Mouse (Mus musculus): ENCODE measurements around the gene Armh3.
"Not testable (repeated sequence)": the region's sequence is repeated elsewhere in the genome, so short reads cannot be mapped to it uniquely, and the experiment has no call there.

The Armh3 gene

DNA sequence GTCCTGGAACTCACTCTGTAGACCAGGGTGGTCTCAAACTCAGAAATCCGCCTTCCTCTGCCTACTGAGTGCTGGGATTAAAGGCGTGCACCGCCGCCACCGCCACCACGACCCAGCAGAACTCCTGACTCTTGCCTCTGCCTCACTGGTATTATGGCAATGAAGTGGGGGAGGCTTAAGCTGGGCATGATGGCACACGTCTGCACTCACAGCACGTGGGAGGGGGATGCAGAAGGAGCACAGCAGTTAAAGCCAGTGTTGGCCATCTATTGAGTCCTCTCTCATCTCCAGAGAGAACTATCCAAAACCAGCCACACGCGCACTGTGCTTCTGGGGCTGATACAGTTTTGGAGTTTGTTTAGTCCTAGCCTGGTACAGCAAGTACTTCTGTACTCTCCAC lies 164.6 kb downstream of the Armh3 start:
- no peak for ATAC-seq (ENCODE audit: insufficient number of reproducible peaks, low FRiP score, low TSS enrichment)

DNA sequence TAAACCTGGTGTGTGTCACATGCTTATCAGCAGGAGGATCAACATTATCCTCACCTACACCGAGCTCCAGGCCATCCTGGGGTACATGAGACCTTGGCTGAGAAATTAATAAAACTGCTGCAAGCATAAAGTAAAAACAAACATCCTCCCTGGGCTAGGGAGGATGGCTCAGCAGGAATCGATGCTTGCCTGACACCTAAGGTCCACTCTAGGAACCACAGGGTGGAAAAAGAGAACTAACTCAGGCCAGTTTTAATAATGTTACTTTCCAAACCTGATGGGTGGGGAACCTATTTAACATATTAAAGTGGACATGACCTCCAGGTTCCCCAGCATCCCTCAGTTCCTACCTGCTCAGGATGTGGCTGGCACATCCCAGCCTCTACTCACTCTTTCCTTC lies 167.6 kb downstream of the Armh3 start:
- no peak for ATAC-seq (ENCODE audit: insufficient number of reproducible peaks, low FRiP score, low TSS enrichment)

DNA sequence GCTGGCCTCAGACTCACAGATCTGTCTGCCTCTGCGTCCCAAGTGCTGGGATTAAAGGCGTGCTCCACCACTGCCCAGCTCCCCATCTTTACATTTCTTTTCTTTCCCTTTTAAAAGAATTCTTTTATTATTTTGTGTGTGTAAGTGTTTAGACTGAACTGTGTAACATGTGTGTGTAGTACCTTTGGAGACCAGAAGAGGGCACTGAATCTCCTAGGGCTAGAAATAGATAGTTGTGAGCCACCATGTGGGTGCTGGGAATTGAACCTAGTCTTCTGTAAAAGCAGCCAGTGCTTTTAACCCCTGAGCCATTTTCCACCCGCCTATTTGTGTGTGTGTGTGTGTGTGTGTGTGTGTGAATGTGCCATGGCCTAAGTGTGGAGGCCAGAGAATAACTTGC lies 170.6 kb downstream of the Armh3 start:
- no peak for ATAC-seq (ENCODE audit: insufficient number of reproducible peaks, low FRiP score, low TSS enrichment)

DNA sequence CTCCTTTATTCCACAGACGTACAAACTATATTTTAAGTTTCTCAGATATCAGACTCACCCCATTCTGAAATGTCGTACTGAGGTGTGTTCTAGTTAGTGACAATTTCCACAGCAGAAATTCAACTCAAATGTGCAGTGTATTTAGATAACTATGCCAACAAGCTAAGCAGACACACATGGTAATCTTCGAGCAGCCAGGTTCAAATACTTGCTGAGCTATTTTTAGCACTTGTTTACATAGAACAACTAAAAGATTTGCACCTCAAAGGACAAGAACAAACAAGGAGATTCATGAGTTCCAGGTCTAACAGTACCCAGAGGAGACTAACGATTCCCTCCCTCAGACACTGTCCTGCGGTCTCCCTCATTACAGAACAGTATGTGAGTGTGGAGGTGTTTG lies 171.2 kb downstream of the Armh3 start:
- ATAC-seq (ENCODE audit: insufficient number of reproducible peaks, low FRiP score, low TSS enrichment): no peak

DNA sequence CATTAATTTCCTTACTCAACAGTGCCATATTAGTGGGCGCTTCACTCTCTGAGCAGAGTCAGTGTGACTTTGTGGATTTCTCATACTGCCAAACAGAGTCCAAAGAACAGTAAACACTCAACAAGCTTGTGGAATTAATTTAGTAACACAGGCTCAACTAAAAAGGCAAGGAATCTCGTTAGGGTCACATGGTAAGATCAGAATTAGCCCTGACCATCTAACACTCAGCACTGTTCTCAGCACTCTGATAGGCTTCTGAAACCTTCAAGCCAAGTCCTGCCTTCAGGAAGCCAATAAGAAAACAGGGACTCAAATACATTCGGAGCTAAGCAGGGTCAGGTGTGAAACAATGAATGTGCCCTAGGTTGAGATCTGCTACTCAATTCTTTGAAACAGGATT lies 172.1 kb downstream of the Armh3 start:
- no peak for ATAC-seq (ENCODE audit: insufficient number of reproducible peaks, low FRiP score, low TSS enrichment)

DNA sequence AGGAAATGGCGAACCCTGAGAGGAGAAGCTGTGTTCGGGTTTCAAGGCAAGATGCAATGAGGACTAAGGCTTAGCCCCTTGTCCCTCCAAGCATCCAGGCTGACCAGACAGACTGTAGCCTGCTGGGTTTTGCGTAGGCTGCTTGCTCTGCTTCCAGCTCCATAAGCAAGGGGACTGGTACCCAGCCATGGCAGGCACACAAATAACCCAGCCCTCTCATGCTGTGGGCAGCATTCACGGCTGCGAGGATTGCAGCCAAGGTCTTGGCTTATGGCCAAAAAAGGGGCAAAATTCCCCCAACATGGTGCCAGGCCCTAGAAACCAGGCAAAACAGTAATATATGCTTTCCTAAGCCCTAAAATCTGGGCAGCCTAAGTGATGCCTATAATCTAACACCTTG lies 176.5 kb downstream of the Armh3 start:
- ATAC-seq (ENCODE audit: insufficient number of reproducible peaks, low FRiP score, low TSS enrichment): 0 out of 2 replicates have a peak, but pooled peaks have one; percentile 52

DNA sequence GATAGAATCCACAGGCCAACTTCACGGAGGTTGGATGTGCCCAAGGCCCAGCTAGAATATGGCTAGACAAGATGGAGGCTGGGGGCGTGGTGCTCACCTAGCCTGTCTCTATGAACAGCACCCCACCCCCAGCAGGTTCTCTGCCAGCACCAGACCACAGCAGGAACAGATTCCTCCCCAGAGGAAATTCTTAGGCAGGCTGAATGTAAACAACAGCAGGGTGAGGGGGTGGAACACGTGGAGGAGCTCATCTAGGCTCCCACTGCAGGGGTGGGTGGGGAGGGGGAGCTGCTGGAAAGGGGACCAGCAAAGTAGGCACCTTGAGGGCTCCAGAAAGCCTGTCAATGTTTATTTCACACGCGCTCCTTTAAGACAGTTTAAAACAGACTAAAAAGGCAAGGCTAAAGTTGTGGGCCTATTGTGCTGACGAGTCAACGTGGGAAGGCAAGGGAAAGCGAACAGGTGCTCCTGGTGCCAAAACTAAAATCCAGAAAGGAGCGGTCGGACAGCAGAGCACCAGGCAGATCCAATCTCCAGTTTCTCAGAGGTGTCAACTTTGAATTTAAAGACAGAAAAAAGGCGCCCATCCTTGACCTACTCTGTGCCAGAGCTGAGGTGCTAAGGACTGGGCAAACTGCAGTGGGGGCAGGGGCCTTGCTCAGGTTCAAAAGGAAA lies 180.3 kb downstream of the Armh3 start:
- ATAC-seq (ENCODE audit: insufficient number of reproducible peaks, low FRiP score, low TSS enrichment): no peak

DNA sequence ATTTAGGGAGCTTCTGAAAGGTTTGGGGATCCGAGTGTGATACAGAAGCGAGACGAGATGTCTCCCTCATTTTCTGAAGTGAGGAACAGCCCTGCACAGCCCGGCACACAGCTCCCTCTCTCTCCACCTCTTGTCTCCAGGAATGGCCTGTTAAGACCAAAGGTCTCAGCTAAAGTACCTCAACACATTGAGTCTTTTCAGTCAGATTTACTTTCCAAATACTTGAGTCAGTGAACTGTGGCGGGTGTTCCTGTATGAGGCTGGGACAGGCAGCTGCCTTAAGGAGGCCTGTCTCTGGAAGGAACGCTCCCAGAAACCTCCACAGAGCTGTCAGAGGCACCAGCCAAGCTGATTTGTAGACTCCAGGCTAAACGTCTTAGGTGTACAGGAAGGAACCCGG lies 181.6 kb downstream of the Armh3 start:
- no peak for ATAC-seq (ENCODE audit: insufficient number of reproducible peaks, low FRiP score, low TSS enrichment)

DNA sequence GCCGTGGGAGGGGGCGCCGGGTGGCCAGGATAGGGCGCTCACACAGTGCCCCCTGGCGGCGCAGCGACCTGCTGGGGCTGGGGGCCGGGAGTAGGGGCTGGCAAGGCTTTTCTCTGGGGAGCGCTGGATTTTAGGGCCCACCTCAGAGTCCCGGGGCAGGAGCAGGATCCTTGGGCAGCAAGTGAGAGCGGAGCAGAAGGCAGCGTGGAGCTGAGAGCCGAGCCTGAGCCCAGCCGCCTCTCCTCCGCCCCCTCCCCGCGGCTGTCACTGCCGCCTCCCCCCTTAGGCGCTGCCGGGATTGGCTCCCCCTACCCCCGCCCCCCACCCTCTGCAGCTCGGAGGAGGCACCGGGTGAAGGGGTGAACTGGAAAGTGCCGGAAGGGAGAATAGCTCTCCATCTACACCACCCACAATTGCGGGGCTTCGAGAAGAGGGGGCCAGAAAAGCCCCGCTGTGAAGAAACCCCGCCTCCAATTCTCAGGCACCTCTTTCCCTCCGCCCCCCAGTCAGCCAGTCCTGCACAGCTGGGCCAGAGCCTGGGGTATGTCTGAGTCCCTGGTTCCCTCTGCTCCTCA lies 182.4 kb downstream of the Armh3 start, which contains the start of gene Kcnip2:
Gene Kcnip2, minus strand, starts transcription at position 231 of the 575 bp plus-strand sequence.
- no peak for ATAC-seq (ENCODE audit: insufficient number of reproducible peaks, low FRiP score, low TSS enrichment)

DNA sequence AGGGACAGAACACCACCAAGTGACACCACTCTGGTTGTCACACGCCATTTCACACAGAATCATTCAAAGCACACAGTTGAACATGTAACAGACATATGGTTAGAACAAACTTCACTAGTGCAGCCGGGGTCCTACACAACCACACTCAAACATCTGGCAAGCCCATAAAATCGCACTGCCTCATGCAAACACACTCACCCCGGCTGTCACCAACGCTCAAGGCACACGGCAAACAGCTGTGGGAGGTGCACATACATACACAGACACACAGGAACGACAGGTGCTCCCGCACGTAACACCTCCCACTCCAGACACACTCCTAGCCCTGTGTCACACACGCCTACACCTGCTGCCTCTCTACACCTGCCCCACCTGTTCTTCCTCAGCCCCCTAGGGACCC lies 183.1 kb downstream of the Armh3 start:
- ATAC-seq (ENCODE audit: insufficient number of reproducible peaks, low FRiP score, low TSS enrichment): no peak

DNA sequence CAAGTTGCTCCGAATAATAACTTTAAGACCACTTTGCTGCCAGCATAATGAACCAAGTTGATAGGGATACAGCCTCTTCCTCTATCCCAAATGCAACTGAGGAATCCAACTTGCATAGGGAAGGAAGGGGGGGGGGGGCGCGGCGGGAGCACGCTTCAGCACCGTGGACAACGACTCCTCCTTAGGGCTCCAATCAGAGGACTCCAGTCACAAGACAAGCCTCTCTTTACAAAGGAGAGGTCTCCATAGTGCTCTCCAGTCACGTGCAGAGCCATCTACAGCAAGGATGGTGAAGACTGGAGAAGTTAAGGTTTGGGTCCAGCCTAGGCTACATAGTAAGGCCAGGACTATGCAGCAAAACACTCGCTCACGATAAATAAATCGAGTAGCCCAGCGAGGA lies 184.5 kb downstream of the Armh3 start:
- ATAC-seq (ENCODE audit: insufficient number of reproducible peaks, low FRiP score, low TSS enrichment): no peak

DNA sequence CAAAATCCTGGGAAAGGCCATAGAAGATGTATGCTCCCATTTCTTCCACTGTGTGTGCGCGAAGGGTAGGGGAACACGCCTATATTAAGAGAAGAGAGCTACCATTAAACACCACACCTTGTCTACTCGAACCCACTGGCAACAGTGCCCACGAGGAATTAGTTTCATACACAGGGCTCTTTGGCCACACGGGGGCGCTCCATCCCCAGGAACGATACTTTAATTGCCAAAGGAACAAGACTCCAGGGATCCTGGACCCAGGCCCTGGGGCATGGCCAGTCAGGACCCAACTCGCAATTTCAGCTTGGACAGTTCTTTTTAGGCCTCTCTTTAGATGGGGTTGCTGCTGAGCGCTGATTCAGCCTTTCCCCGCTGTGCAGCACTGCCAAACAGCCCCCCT lies 185.0 kb downstream of the Armh3 start:
- no peak for ATAC-seq (ENCODE audit: insufficient number of reproducible peaks, low FRiP score, low TSS enrichment)

DNA sequence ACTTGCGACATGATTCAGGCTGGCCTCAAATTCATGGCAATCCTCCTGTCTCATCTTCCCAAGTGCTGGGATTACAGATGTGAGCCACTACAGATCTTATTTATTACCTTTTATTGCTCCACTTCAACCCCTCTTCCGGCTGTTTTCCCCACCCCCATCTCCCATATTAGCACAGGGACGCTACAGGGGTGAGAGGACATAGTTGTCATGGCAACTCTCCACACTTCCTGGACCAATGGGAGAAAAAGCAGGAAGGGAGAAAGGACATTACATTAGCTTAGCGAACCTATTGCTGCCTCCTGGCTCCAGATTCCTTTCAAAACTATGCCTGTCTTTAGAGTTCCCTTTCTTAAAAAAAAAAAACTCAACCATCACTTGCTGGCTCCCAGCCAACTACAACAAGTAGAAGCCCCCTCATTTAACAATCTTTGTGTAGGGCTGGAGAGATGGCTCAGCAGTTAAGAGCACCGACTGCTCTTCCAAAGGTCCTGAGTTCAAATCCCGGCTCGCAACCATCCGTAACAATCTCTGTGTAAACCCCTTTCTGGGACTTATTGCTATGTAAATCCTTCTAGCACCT lies 185.5 kb downstream of the Armh3 start:
- ATAC-seq (ENCODE audit: insufficient number of reproducible peaks, low FRiP score, low TSS enrichment): no peak

DNA sequence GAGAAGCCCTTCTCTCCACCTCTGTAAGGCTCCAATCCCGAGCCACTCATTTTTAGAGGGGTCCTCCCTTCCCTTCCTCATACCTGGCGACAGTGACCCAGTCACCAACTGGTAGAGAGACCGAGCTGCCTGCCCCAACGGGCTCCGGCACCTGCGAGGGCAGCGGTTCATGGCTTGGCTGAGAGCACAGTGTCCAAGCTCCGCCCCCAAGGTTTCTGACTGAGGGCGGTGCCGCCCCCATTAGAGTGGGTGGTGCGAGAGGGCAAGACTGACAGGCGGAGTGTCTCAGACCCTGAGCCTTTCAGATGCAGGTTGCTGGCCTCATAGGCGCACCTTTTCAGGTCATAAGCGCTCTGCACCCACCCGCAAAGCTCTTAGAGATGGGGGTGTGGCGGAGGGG lies 186.2 kb downstream of the Armh3 start:
- ATAC-seq (ENCODE audit: insufficient number of reproducible peaks, low FRiP score, low TSS enrichment): no peak

DNA sequence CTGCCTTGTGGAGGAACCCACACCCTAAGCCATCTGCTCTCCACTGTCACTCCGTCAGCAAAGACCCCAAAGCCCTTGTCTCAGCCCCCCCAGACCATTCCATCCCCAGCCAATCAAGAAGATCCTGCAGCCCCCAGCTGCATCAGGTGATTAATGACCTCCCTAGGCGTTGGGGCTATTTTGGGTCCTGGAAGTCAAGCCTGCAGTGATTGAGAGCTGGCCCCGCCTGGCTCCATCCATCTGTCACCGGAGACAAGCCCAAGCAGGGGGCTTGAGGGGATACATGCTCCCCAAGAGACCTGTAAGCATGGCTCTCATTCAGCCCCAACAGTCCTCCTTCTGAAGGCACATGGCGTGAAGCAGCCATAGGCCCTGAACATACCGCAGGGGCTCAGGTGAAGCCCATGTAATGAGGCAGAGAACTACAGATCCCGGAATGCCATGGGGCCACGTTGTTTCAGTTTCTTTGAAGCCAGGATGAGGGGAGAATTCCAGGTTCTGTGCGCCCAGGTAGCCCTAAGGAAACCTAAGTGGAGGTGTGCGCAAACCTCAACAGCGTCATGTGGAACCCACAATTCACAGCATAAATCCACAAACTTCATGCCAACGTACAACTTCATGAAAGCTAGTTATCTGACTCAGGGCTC lies 187.1 kb downstream of the Armh3 start:
- ATAC-seq (ENCODE audit: insufficient number of reproducible peaks, low FRiP score, low TSS enrichment): no peak

DNA sequence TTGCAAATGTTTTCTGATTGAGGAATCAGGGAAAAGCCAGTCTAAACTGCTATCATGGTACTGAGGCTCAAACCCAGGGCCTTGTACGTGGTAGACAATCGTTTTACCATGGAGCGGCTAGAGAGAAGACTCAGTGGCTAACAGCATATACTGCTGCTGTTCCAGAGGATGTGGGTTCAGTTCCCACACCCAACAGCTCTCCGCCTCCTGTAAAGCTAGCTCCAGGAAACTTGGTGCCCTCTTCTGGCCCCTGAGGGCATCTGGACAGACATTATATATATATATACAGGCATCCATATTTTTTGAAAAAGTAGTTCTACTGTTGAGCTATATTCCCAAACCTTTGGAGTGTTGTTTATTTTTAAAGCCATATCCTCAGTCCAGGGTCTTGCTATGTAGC lies 190.6 kb downstream of the Armh3 start:
- no peak for ATAC-seq (ENCODE audit: insufficient number of reproducible peaks, low FRiP score, low TSS enrichment)

DNA sequence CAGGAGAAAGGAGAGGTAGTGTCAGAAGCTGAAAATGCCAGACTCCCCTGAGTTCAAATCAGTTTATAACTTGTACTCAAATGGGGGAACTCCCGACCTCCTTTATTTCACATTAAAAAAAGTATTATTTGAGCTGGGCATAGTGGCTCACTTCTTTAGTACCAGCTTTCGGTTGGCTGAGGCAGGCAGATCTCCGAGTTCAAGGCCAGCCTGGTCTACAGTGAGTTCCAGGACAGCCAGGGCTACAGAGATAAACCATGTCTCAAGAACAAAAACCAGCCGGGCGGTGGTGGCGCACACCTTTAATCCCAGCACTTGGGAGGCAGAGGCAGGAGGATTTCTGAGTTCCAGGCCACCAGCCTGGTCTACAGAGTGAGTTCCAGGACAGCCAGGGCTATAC lies 192.5 kb downstream of the Armh3 start:
- ATAC-seq (ENCODE audit: insufficient number of reproducible peaks, low FRiP score, low TSS enrichment): not testable (repeated sequence)

DNA sequence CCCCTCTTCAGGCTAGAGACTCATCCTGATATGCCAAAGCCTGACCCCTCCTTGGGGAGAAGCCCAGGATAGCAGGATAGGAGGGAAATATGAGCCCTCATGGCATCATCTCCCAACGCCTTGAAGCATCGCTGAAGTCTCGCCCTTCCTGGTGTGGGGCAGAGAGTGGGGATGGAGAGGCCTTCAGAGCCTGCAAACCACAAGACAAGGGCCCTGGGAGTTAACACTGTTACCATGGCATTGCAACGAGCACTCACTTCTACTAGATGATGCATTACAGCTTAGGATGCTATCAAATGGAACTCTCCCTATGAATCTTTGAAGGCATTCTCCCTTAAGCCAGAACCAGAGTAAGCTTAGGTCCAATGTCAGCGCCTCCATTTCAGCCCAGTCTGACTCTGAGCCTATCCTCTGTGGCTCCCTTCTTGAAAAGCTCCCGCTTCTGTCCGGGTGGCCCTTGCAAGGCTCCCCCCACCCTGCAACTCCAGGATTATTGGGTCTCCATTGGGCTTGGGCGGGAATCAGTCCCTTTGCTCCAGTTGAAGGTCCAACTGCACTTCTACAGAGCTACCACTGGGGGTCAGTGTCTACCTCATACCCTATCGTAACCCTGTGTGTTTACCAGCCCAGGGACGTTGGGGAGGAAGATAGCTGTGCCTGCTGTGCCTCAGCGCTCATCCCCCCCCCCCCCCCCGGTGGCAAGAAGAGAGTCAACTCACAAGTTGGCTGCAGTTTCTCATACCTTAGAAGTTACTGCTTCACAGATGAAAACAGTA lies 193.5 kb downstream of the Armh3 start:
- peak; percentile 61; the same call in 1 of the 2 replicates for ATAC-seq (ENCODE audit: insufficient number of reproducible peaks, low FRiP score, low TSS enrichment)

DNA sequence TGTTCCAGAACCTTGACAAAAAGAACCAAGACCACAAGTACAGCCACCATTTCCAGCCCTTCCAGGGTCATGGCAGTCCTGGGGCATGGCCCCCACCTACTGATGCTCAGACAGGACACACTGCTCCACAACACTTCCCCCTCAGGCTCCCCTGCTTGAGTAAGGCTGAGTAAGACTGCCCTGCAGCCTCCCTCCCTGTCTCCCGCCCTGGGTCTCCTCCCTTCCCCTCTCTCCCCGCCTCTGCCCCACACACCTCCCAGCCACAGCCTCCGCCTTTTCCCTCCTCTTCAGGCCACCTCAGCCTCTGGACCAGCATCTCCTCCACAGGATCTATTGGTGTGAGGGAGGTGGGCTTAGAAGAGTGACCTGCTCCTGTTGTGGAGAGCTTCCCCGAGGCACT lies 194.9 kb downstream of the Armh3 start:
- ATAC-seq (ENCODE audit: insufficient number of reproducible peaks, low FRiP score, low TSS enrichment): no peak

DNA sequence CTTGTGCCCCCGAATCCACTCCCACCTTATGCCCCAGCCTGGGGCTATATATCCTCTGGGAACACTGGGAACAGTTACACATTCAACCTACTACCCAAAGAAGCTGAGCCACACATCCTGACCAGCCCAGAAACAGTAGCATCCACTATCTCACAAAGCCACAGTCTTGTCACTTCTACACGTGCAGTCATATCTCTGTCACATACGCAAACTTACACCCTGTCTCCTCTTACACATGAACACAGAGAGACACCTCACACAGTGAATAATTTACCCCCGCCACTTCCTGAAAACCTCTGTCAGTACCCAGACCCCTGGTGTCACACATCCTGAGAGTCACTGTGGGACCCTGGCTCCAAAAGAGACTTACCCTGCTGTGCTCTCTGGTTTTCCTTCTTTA lies 195.6 kb downstream of the Armh3 start:
- ATAC-seq (ENCODE audit: insufficient number of reproducible peaks, low FRiP score, low TSS enrichment): no peak

DNA sequence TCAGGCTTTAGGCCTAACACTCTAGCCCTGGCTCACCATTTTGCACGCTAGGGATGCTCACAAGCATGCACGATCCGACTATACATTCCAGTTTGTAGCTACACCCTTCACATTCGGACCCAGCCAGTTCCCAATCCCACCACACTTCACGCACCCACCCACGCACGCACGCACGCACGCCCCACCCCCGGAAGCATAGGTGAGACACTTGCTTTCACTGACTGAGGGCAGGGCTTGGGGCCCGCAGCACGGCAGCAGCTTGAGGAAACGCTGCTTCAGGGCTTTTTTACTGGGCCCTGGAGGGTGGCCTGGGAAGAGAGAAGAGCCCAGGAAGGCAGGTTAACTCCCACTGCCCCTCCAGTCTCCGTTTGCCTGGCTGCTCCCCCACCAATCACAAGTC lies 201.4 kb downstream of the Armh3 start:
- ATAC-seq (ENCODE audit: insufficient number of reproducible peaks, low FRiP score, low TSS enrichment): no peak
